Mouse (Mus musculus) MN1 (cell line): ENCODE data around the gene Mylk.

Experiments
- DNase-seq: peaks from one replicate; pipeline ENCODE4 v3.0.0-alpha.2; 2016; ENCODE audit warnings: low spot score

Mylk gene

DNA sequence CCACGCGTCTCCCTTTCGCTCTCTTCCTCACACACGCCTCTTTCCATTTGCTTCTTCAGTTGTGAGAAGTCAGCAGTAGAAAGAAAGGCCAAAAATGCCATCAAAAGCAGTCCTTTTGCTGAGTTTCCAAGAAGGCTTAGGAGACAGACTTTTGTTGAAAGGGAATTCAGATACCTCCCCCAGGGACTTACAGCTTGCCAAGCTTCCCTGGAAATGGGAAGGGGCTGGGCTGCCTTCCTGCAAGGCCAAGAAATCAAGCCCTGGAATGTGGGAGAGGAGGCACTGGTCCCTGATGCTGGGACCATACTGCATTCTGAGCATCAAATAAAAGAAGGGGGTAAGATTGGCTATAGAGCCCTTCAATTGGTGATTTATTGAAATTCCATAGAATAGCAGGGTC lies 159.9 kb downstream of the Mylk start:
- no peak for DNase-seq

DNA sequence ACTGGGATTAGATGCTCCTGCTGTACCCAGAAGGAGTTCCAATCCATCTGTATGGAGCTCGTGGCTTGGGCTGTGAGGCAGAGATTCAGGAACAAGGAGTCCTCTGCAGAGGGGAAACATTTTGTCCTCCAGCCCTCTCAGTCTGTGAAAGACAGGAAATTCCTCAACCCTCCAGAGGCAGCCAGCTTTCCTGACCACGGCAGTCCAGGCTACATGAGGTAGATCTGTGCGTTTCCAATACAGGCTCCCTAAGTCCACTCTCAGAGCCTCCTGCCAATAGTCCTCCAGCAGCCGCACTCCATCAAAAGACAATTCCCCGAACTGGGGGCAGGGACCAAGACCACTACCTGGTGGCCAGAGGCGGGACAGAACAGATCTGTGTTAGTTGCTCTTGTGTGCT lies 164.4 kb downstream of the Mylk start:
- no peak for DNase-seq

DNA sequence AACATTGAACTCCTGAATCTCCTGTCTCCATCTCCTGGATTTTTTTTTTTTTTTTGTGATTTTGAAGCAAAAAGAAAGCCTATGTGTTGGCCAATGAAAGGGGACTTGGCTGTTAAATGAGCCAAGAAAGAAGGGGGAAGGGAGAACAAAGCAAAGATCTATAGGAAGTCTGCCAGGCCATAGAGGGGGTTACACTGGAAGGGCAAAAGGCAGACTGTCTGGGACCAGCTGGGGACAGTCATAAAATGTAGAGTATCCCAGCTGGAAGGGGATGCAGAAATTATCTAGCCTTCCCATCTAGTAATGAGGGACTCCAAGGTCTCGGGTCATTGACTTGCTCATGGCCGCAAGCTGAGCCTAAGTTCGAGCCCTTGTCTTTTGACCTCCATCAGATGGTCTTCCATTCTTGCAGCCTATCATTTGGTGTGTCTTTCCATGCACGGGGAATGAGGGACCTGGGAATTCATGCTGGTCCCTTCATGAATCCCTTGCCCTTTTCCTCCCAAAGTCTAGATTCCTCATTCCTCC lies 172.4 kb downstream of the Mylk start:
- DNase-seq, result no peak

DNA sequence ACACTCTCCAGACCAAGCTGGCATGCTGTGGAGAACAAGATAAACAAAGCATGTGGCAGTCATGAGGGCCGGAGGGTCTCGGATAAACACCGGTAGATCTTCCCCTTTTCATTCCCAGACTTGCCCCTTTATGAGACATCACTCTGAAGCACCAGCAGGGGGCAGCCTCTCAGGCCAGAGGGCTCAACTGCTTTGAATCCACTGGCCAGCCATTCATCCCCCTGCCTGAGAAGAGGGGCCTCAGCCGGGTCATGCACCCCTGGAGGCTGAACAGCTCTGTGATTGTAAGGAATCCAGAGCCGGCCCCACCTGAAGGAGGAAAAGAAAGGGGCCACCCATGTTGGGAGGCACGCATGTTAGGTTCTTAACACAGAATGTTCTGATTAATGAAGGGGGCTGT lies 175.2 kb downstream of the Mylk start:
- no peak for DNase-seq

DNA sequence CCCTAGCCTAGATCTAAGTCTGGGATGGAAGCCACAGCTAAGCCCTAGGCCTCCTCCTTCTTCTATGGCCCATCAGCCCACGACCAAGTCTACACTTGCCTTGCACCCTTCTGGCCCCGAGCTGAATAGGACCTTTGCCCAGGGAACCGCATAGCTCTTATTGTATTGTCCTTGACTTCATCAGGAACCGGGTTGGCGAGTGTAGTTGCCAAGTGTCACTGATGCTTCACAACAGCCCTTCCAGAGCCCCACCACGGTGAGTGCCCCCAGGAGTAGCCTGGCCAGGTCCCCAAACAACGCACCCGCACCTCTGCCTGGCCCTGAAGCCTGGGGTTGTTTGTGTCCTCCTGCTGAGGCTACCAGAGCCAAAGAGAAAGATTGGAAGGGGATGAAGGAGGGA lies 175.9 kb downstream of the Mylk start:
- DNase-seq, result no peak

DNA sequence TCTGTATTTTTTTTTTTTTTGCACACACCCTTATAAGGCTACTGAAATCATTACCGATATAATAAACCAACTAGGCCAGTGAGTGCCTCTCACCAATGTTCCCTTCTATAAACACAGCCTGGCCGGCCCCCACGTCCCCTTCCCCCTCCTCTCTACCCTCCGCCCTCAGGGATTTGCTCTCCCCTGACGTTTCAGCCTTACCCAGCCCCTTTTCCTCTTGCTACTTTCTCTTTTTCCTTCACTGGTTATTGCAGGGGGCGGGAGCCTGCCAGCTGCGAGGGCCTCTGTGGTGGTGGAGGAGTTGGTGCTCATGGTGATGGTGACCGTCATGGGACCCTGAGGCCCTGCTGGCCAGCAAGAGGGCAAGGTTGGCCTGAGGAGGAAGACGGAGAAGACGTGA lies 176.3 kb downstream of the Mylk start:
- no peak for DNase-seq

DNA sequence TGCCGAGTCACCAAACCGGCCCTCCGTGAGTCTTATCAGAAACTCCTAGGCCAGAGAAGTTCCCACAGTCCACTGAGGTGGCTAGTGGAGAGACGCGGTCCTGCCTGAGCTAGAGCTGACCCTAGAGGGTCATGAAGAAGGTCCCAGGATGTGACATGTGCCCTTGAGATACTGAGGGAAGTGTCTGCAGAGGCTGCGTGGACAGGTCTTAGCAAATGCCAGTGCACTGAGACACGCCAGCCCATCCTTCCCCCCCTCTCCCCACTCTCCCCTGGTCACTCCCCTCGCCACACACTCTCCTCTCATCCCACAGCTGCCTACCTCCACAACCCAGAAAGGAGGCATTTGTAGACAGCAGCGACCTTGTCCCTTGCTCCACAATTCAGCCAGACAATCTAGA lies 178.6 kb downstream of the Mylk start:
- DNase-seq, result no peak

DNA sequence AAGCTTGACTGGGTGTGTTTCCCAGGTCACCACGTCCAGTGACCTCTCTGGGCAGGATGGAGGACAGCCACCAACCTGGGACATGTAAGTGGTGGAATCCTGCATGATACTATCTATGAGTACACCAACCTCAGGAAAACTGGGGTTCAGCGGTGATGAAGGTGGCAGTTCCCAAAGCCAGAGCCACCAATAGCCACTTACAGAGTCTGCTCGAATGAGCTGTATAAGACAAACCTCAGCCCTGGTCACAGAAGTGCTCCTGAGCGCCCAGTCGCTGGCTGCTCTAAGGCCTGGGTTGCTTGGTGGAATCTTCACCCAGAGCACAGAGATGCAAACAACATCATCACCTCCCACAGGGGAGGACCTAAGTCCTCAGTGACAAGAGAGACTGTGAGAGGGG lies 179.3 kb downstream of the Mylk start:
- DNase-seq, result no peak

DNA sequence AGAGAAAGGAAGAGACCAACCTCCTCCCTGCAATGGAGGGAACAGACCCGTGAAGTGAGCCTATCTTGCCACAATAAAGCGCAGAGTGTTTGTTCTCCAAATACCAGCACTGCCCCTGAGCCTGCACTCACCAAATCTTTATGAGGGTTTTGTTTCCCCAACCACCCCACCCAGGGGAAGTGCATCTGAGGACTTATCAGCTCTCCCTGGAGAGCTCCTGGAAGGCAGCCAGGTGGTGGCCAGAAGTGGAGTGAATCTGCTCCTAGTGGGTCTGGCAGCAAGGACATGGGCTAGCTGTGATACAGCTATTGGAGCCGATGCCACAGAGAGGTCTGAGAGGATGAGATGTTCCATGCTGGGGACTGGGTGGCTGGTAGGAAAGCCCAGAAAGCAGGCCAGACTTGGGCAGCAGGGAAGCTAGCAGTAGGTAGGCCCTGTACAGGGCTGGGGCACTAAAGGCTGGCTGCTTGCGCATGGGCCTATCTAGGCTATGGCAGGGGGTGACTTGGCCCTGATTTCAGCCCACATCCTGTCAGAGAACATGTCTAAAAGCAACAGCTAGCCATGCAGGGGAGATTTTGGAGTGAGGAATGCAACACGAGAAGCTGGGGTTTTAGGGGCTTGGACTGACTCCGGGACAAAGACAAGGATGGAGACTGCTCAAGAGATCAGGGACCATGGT lies 180.1 kb downstream of the Mylk start:
- DNase-seq, result peak; percentile 6

DNA sequence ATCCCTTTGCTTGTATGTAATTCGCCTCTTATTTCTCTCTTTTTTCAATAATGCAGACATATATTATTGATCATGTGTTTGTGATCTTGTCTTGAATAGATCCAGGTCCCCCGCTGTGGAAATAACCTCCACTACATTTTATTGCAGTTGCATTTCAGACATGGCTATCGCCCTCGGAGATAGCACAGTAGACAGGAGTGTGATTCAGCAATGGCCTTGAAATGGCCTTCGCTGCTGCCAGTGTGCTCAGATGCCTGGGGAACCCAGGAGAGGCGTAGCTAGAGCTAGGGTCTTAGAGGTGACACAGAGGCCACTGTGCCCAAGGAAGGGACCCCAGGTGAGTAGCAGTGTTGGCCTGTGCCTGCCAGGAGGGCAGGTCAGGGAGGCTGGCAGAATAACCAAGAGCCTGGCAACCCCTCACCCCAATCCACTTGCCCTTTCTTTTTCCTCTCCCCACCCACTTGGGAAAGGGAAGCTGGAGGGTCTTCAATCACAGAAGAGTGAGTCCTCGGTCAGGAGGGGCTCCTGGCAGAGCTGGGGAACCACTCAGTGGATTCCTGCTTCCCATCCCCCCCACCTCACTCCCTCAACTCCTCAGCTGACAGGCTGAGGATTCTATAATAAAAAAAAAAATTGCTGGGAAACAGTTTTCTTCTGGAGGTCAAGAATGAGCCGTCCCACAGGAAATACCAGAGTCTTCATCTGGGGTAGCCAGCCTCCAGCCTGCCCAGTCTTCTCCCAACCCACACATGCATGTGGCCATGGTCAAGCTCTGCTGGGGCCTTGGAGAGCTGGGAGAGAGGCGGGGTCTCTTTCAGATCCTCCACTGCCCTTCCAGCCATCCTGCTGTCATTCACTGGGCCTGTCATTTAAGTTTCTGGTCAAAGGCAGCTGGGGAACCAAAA lies 181.8 kb downstream of the Mylk start:
- no peak for DNase-seq

DNA sequence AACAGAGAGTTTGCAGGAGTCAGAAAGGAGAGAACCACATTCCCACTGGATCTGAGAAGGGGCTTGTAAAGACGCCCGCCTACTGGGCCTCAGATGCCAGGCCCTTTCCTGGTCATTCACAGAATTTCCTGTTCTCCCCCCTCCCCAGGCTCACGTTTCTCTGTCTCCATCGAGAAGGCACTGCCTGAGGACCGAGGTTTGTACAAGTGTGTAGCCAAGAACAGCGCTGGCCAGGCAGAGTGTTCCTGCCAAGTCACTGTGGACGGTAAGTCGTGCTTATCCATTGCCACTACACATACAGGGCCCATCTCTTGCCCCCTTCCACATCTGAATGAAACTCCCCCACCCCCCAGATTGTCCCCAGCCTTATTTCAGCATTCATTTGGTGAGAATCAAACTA lies 184.7 kb downstream of the Mylk start:
- DNase-seq, result no peak

DNA sequence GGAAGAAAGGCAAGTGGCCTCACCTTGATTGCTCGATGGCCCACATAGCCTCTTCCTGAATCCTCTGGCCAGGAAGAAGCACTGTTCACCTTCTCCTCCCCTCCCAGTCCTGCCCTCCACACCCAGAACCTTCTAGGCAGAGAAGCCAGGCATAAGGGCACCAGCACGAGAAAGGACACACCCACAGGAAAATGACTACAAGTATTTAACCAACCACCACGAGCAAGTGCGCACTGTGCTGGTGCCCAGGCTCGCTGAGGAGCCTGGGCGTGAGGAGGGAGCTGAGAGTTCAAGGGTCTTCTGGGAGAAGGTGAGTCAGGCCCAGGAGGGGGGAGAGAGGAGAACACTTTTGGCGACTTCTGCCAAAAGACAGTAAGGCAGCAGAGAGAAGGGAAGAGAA lies 185.1 kb downstream of the Mylk start:
- DNase-seq, result no peak

DNA sequence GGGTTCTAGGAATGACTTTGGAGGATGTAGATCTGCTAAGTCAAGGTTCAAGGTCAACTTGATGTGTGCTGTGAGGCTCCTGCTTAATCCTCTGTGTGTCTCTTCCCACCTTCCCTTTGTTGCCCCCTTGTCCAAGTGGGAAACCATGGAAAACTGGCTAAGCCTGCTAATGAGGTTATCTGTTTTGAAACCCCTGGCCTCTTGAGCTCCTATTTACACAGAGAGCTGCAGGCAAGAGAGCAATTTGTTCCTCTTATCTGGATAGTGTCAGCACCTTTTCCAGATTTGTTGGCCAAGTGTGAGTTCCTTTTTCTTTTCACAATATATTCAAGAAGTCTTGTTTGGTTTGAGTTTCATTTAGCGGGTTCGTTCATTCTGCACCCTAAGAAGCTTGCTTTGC lies 186.3 kb downstream of the Mylk start:
- no peak for DNase-seq

DNA sequence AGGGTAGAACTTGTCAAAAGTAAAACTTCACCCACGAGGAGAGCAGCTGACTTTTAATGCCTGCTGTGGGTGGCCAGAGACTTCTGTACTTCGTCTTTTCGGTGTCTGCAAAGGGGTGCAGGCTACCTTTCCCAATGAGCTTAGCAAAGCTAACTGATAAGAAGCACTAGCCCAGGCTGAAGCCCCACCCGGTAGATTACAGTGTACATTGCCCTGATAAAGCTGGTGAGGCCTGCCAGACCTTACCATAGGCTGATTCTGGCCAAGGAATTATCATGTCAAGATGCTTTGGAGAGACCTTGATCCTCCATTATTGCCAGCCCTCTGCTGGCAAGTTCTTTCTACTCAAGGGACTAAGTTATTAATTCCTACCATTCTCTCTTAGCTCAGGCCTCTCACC lies 188.2 kb downstream of the Mylk start:
- no peak for DNase-seq

DNA sequence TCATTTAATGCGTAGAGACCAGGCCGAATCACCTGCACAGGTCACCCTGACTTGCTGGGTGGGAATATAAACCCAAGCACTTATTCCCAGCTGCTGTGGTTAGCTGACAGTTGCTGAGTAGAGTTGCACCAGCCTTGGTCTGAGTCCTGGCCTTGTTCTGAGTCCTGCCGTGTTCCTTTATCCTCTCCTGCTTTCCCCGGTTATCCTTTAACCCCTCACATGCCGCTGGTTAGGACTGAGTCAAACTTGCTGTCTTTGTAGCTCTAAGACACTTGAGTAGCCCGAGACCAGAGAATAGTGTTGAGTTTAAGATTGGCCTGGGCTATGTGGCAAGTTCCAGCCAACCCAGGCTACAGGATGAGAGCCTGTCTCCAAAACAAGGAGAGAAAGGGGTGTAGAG lies 189.5 kb downstream of the Mylk start:
- no peak for DNase-seq

DNA sequence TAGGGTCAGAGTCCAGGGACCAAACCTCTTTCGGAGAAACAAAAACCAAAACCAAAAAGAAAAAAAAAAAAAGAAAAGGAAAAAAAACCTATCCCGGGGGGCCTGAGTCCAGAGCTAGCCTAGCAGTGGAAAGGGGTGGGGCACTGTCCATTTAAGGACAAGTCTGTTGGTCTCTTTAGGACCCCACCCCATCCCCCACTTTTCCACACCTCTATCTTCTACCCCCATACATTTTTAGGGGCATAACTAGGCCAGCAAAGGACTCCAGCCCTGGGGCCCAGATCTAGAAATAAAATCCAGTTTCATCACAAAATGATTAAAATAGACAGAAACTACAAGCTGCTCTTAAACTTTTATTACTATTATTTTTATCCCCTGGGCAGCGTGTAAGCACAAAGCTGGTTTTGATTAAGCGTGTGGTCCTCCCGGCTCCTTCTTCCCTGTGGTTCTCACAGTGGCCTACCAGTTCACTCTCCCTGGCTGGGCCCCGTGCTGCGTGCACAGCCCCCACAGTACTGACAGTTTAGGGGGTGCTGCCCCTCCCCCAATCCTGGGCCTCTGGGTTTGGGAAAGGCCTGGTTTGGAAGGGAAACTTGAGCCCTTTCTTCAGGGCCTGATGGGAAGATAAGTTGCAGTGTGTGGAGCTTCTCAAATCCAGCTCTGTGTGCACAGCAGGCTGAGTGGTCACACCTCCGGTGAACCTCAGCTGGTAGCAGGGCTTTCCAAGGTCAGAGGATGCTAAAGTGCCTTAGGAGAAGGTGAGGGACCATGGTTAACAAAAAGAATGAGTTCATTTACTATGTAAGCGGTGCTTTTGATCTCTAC lies 190.7 kb downstream of the Mylk start:
- no peak for DNase-seq

DNA sequence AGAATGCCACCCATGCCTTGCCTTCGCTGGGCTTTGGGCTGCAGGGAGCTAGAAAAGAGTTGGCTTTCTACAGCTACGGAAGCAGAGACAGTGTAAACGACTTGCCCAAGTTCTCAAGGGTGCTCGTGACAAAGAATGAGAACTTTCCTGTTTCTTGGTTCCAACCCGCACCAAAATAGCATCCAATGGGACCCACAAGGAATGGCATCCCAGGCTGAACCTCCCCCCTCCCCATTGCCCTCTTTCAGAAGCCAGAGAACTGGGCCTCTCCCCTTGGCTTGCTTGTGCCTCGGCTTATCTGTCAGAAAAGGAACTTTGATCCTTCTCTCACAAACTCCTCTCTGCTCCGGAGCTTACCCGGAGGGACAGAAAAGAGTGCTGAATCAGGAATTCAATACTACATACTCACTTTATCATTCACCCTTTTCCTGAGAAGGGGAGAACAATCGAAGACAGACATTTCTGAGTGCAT lies 191.4 kb downstream of the Mylk start:
- no peak for DNase-seq

DNA sequence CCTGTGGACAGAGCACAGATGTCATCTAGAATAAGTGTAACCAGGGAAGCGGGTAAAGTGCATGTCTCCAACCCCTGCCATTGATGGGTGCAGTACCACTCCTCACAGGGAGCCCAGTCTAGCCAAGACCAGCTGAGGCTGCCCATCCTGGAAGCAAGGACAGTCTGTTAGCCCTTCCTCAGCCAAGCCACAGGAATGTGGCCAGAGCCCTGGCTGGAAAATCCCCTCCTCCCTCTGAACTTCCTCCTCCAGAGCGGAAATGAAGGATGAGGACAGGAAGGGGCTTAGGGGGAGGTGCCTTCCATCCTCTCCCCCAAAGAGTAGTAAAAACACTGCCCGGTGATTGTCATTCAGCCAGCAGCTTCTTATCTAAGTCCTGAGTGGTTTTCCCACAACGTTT lies 192.6 kb downstream of the Mylk start:
- no peak for DNase-seq

DNA sequence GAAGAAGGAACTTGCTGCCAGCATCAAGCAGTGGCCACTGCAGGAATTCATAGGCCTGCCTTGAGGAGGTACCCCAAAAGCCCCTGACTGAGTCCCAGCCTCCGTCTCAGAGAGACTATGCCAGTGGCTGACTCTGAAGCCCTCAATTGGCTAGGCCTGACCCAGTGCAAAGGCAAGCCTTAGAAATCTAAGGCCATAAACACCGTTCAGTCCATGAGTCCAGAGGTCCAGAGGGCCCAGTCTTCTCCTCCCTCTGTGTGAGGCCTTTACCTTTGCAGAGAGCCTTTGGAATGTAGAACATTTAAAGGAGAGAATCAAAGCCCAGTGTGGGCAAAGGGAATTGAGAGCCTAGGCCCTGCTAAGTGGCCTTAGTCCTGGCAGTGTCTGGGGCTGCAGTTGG lies 193.2 kb downstream of the Mylk start:
- DNase-seq, result no peak

DNA sequence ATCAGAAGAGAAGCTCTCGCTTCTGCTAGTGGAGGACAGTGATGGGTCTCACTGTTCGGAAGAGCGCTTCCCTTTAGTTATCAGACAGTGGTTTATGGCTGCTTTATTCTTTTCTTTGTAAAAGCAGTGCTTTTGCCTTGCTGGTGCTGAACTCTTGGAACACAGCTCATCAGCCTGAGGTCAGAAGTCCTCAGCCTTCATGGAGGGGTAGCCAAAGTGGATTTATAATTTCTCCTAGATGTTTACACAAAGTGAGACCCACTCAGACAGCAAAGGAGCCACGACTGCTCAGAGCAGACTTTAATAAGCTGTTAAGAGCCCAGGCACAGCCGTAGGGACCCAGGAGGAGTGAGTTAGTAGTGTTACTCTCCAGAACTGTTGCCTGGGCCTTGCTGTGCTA lies 194.9 kb downstream of the Mylk start:
- no peak for DNase-seq

DNA sequence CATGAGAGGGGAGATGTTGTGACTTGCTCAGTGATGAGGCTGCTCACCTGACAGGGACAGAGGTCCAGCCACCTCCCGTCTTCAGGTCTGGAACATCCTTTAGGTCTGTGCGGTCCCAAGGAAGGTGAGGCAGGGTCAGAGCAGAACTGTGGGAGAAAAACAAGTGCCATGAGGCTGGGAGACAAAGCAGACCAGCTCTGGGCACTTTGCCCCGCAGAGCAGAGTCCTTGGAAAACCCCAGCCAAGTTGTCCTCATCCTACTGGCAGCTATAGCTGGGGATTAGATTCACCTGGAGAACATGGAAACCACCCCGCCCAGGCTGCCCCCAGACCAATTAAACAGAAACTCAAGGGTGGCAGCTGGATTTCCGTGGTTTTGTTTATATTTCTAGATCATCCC lies 195.4 kb downstream of the Mylk start:
- DNase-seq, result no peak

DNA sequence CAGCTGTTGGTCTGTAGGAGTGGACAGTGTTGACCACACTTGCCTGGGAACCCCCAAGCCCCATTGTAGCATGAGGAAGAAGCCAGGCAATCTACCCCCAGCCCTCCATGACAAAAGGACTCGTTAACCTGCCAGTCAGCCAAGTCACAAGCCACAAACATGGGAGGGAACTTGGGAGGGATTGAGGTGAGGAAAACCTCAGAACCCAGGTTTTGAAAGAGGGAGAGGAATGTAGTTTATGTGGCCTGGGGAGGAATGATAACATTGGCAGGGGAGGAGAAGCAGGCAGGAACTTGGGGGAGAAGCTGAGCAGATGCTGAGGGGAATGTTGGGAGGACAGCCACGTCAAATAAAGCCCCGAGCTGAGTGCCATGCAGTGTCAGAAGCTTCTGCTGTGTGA lies 196.9 kb downstream of the Mylk start:
- no peak for DNase-seq

DNA sequence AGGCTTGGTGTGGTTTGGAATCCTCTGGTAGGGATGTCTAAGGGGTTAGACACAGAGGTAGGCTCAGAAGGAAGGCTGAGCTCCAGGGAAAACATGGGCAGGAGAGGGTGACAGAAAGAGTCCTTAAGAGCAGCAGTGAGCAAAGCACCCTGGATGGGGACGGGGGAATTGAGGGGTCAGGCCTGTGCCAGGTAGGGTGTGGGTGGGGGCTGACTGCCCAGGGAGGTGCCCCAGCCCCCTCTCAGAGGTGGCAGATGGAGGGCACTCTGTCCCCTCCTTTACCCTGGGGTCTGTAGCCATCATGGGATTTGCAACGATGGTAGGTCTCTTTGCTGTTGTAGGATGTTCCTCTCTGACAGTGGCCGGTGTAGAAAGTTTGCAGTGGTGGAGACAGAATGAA lies 201.3 kb downstream of the Mylk start:
- no peak for DNase-seq
